Mouse (Mus musculus): ENCODE data around the gene Pomt1. TPM values are rescaled to one million over a fixed set of nuclear protein-coding genes. Genes with fewer than 3 reads are reported as not detected.

The Pomt1 gene
- 25.1 and 26.3 TPM in 2 replicates for polyA plus RNA-seq (2015; fragmentation: Nextera tagmentation; extraction: Ambion mirVana)

GRCm38 (mm10) chr2:32235886-32236759, at the start of gene Pomt1:
Gene Pomt1 (plus strand): TSS chr2:32236590.
- peak within 1 kb of the TSS; percentile 74 for H3K4me3 ChIP-seq (replicated peaks)
- peaks cover 35% of the 10 kb centered on the region for H3K36me3 ChIP-seq
- peak; percentile 90 for ATAC-seq (ENCODE audit: insufficient number of reproducible peaks, low FRiP score, low TSS enrichment, low read depth)

GRCm38 (mm10) chr2:32187019-32187551, 49.3 kb upstream of the Pomt1 start:
- H3K36me3 ChIP-seq = peaks cover 84% of the 10 kb centered on the region
- H3K4me3 ChIP-seq (replicated peaks) = no peak overlapping the region
- no peak for ATAC-seq (ENCODE audit: insufficient number of reproducible peaks, low FRiP score, low TSS enrichment, low read depth)
- H3K4me2 ChIP-seq (replicated peaks) = no peak overlapping the region
- H3K27ac ChIP-seq (replicated peaks) = no peak overlapping the region
- no peaks in the 10 kb centered on the region for H3K9me3 ChIP-seq (replicated peaks)
- 82% methylated on average over 13 of the region's 13 CpGs for WGBS
- peaks cover 33% of the 10 kb centered on the region for H3K4me1 ChIP-seq
- no peaks in the 10 kb centered on the region for H3K27me3 ChIP-seq
- no peak overlapping the region for H3K9ac ChIP-seq

More at GRCm38 (mm10) chr2:32235886-32236759, at the start of gene Pomt1:
- peak within 1 kb of the TSS; percentile 84 for H3K4me2 ChIP-seq (replicated peaks)
- no peaks in the 10 kb centered on the region for H3K27me3 ChIP-seq
- H3K9ac ChIP-seq = peak within 1 kb of the TSS; percentile 76
- H3K9me3 ChIP-seq (replicated peaks) = no peaks in the 10 kb centered on the region
- WGBS = under 1% methylated on average over 54 of the region's 54 CpGs
- H3K4me1 ChIP-seq = peaks cover 26% of the 10 kb centered on the region
- H3K27ac ChIP-seq (replicated peaks) = peak within 1 kb of the TSS; percentile 95

- Histone ChIP-seq H3K4me3 (replicated peaks) (no peak overlapping the region), H3K9ac (no peak overlapping the region), H3K27me3 (no peaks in the 10 kb centered on the region), H3K36me3 (peaks cover 89% of the 10 kb centered on the region), H3K4me2 (replicated peaks) (no peak overlapping the region), H3K4me1 (peaks cover 27% of the 10 kb centered on the region), H3K27ac (replicated peaks) (no peak overlapping the region), H3K9me3 (replicated peaks) (no peaks in the 10 kb centered on the region)
- 66% methylated on average over 7 of the region's 7 CpGs for WGBS
- ATAC-seq (ENCODE audit: insufficient number of reproducible peaks, low FRiP score, low TSS enrichment, low read depth) = no peak
Observed at GRCm38 (mm10) chr2:32187649-32188048, 48.7 kb upstream of the Pomt1 start.

- Histone ChIP-seq H3K4me3 (replicated peaks) (no peak overlapping the region), H3K4me2 (replicated peaks) (no peak overlapping the region), H3K27me3 (no peaks in the 10 kb centered on the region), H3K27ac (replicated peaks) (no peak overlapping the region), H3K9ac (no peak overlapping the region), H3K36me3 (peaks cover 92% of the 10 kb centered on the region), H3K9me3 (replicated peaks) (no peaks in the 10 kb centered on the region), H3K4me1 (peaks cover 15% of the 10 kb centered on the region; the same call in 1 of the 2 replicates)
- no peak for ATAC-seq (ENCODE audit: insufficient number of reproducible peaks, low FRiP score, low TSS enrichment, low read depth)
- 76% methylated on average over 5 of the region's 5 CpGs for WGBS
Observed at GRCm38 (mm10) chr2:32189060-32189681, 47.2 kb upstream of the Pomt1 start.

- peaks cover 95% of the 10 kb centered on the region for H3K36me3 ChIP-seq
- peaks cover 14% of the 10 kb centered on the region; the same call in 1 of the 2 replicates for H3K4me1 ChIP-seq
- no peak overlapping the region for H3K9ac ChIP-seq
- ATAC-seq (ENCODE audit: insufficient number of reproducible peaks, low FRiP score, low TSS enrichment, low read depth) = no peak
- H3K4me3 ChIP-seq (replicated peaks) = no peak overlapping the region
- WGBS = 52% methylated on average over 1 of the region's 1 CpGs
- H3K4me2 ChIP-seq (replicated peaks) = no peak overlapping the region
- H3K9me3 ChIP-seq (replicated peaks) = no peaks in the 10 kb centered on the region
- H3K27me3 ChIP-seq = no peaks in the 10 kb centered on the region
- H3K27ac ChIP-seq (replicated peaks) = no peak overlapping the region
Observed at GRCm38 (mm10) chr2:32190620-32191019, 45.8 kb upstream of the Pomt1 start.

GRCm38 (mm10) chr2:32191872-32192507, 44.4 kb upstream of the Pomt1 start:
- ATAC-seq (ENCODE audit: insufficient number of reproducible peaks, low FRiP score, low TSS enrichment, low read depth) = no peak
- H3K27ac ChIP-seq (replicated peaks) = no peak overlapping the region

GRCm38 (mm10) chr2:32198977-32199376, 37.4 kb upstream of the Pomt1 start:
- ATAC-seq (ENCODE audit: insufficient number of reproducible peaks, low FRiP score, low TSS enrichment, low read depth) = no peak
- Histone ChIP-seq H3K4me3 (replicated peaks) (no peak overlapping the region), H3K36me3 (peaks cover 100% of the 10 kb centered on the region), H3K9me3 (replicated peaks) (no peaks in the 10 kb centered on the region), H3K4me1 (no peaks in the 10 kb centered on the region), H3K27me3 (no peaks in the 10 kb centered on the region), H3K4me2 (replicated peaks) (no peak overlapping the region), H3K27ac (replicated peaks) (no peak overlapping the region), H3K9ac (no peak overlapping the region)
- WGBS = 81% methylated on average over 11 of the region's 11 CpGs

More at GRCm38 (mm10) chr2:32191872-32192507, 44.4 kb upstream of the Pomt1 start:
- H3K4me3 ChIP-seq (replicated peaks) = no peak overlapping the region
- peaks cover 96% of the 10 kb centered on the region for H3K36me3 ChIP-seq
- WGBS = 82% methylated on average over 17 of the region's 18 CpGs
- H3K9me3 ChIP-seq (replicated peaks) = no peaks in the 10 kb centered on the region
- no peaks in the 10 kb centered on the region for H3K27me3 ChIP-seq
- H3K4me2 ChIP-seq (replicated peaks) = no peak overlapping the region
- H3K4me1 ChIP-seq = peaks cover 5% of the 10 kb centered on the region; the same call in 1 of the 2 replicates
- no peak overlapping the region for H3K9ac ChIP-seq

- Histone ChIP-seq H3K4me3 (replicated peaks) (no peak overlapping the region), H3K4me1 (no peaks in the 10 kb centered on the region), H3K27me3 (no peaks in the 10 kb centered on the region), H3K27ac (replicated peaks) (no peak overlapping the region), H3K9ac (no peak overlapping the region), H3K4me2 (replicated peaks) (no peak overlapping the region), H3K36me3 (peaks cover 100% of the 10 kb centered on the region), H3K9me3 (replicated peaks) (no peaks in the 10 kb centered on the region)
- ATAC-seq (ENCODE audit: insufficient number of reproducible peaks, low FRiP score, low TSS enrichment, low read depth) = no peak
- 97% methylated on average over 4 of the region's 4 CpGs for WGBS
Observed at GRCm38 (mm10) chr2:32200033-32200432, 36.4 kb upstream of the Pomt1 start.

- Histone ChIP-seq H3K9me3 (replicated peaks) (no peaks in the 10 kb centered on the region), H3K27ac (replicated peaks) (no peak overlapping the region), H3K4me1 (no peaks in the 10 kb centered on the region), H3K4me2 (replicated peaks) (no peak overlapping the region), H3K9ac (no peak overlapping the region), H3K36me3 (peaks cover 100% of the 10 kb centered on the region), H3K27me3 (no peaks in the 10 kb centered on the region), H3K4me3 (replicated peaks) (no peak overlapping the region)
- ATAC-seq (ENCODE audit: insufficient number of reproducible peaks, low FRiP score, low TSS enrichment, low read depth) = no peak
- 90% methylated on average over 11 of the region's 11 CpGs for WGBS
Observed at GRCm38 (mm10) chr2:32200712-32201111, 35.7 kb upstream of the Pomt1 start.

GRCm38 (mm10) chr2:32201527-32201926, 34.9 kb upstream of the Pomt1 start:
- Histone ChIP-seq H3K36me3 (peaks cover 100% of the 10 kb centered on the region), H3K4me2 (replicated peaks) (no peak overlapping the region), H3K9me3 (replicated peaks) (no peaks in the 10 kb centered on the region), H3K27ac (replicated peaks) (no peak overlapping the region), H3K9ac (no peak overlapping the region), H3K27me3 (no peaks in the 10 kb centered on the region), H3K4me1 (no peaks in the 10 kb centered on the region), H3K4me3 (replicated peaks) (no peak overlapping the region)
- ATAC-seq (ENCODE audit: insufficient number of reproducible peaks, low FRiP score, low TSS enrichment, low read depth) = no peak
- WGBS = 70% methylated on average over 7 of the region's 7 CpGs

- no peak overlapping the region for H3K4me2 ChIP-seq (replicated peaks)
Observed at GRCm38 (mm10) chr2:32203853-32204252, 32.5 kb upstream of the Pomt1 start.

More at GRCm38 (mm10) chr2:32203853-32204252, 32.5 kb upstream of the Pomt1 start:
- peaks cover 100% of the 10 kb centered on the region for H3K36me3 ChIP-seq
- 94% methylated on average over 13 of the region's 13 CpGs for WGBS
- no peak for ATAC-seq (ENCODE audit: insufficient number of reproducible peaks, low FRiP score, low TSS enrichment, low read depth)
- H3K9ac ChIP-seq = no peak overlapping the region
- H3K4me3 ChIP-seq (replicated peaks) = no peak overlapping the region
- H3K9me3 ChIP-seq (replicated peaks) = no peaks in the 10 kb centered on the region
- H3K27me3 ChIP-seq = no peaks in the 10 kb centered on the region
- H3K27ac ChIP-seq (replicated peaks) = no peak overlapping the region
- H3K4me1 ChIP-seq = no peaks in the 10 kb centered on the region

Measured in embryonic facial prominence, embryonic 15.5 days (tissue).